Mouse (Mus musculus): ENCODE measurements around the gene Rps6kl1.

DNA sequence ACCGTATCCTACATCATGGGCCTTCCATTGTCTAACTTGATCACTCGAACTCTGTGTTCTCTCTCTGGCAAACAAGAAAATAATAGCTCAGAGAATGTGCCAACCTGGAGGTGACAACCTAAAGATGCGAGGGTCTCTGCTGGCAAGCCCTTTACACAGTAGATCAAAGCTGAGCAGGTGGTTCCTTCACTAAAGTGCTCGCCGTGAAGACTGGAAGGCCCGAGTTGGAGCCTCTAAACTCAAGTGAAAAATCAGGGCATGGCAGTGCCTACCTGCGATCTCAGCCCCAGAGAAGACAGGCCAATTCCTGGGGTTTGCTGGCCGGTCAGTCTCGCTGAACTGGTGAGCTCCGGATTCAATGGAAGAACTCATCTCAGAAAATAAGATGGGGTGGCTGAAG lies 42.1 kb upstream of the Rps6kl1 start:
- TF ChIP-seq CTCF (IDR thresholded peaks at IDR 0.05; ENCODE audit: low read depth) (no peak), EP300 (IDR thresholded peaks at IDR 0.05; ENCODE audit: low read depth) (no peak)
